Mouse (Mus musculus) left cerebral cortex, adult 2 months (tissue): ENCODE measurements around the gene Sult2a1. TPM values are rescaled to one million over a fixed set of nuclear protein-coding genes. Genes with fewer than 3 reads are reported as not detected.
"Not testable (repeated sequence)": the region's sequence is repeated elsewhere in the genome, so short reads cannot be mapped to it uniquely, and the experiment has no call there.

ENCODE experiments used
- DNase-seq, 2 experiments: peaks; one replicate each; pipeline ENCODE4 v3.0.0; 2021 to 2022; ENCODE audit warnings: low spot score in 2 of 2, mixed read lengths in 1 of 2; ENCODE audit errors: extremely low spot score in 1 of 2
- H3K27ac ChIP-seq: fragments of 200-600 bp; 2 replicates; pipeline ENCODE4 v1.8.1; 2022
- H3K4me3 ChIP-seq: fragments of 200-600 bp; 2 replicates; pipeline ENCODE4 v1.8.1; 2022
- CTCF ChIP-seq: fragments of 200-600 bp; IDR thresholded peaks from 2 replicates; pipeline ENCODE4 v1.8.1; 2022; ENCODE audit warnings: antibody characterized with exemption, mild to moderate bottlenecking, moderate library complexity
- intact Hi-C: fragments of 180-260 bp; cut with DNase I; formaldehyde crosslinking; loops from one replicate; pipeline ENCODE4 v1.15.1; 2025
- long read RNA-seq, 2 experiments: library from polyadenylated mRNA; stranded (forward); transcript quantifications; one replicate each; pipeline ENCODE4 v2.0.0; 2021; ENCODE audit warnings: borderline mapping rate in 2 of 2
- total RNA-seq, 2 experiments: library from RNA; stranded (reverse); gene quantifications; 2 replicates each; pipeline ENCODE4 v1.2.3; 2021

Sult2a1 gene
- not detected for total RNA-seq
- long read RNA-seq, experiment 1 = 0 reads
- long read RNA-seq, experiment 2 = 0 reads

DNA sequence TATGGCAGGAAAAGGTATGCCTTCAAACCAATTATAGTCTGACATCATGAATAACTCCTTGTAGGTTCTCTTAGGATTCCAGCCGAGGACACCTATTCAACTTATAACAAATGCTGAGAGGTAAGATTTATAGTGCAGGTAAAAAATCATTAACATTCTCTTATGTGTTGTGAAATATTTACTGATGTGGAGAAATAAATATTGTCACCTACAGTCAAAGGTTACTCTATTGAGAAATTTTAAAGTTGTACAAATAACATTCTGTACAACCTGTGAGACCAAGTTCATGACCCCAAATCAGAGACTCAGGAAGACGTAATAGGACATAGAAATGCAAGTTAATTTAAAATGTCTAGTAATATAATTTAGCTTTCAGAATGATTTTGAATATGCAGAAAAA is at the start of gene Sult2a1:
Gene Sult2a1, minus strand, starts transcription at position 101 of the 400 bp plus-strand sequence.
- H3K27ac ChIP-seq, intact Hi-C loops, DNase-seq, H3K4me3 ChIP-seq: not testable (repeated sequence)

- DNase-seq = no peak
- no peak overlapping the region for H3K27ac ChIP-seq
- intact Hi-C loops = no loop called here
- H3K4me3 ChIP-seq = no peak overlapping the region
- no peak for TF ChIP-seq CTCF
These were observed 23.3 kb downstream of the Sult2a1 start for GRCm38 (mm10) chr7:13813913-13814312.

Other genes starting within 250 kb of the Sult2a1 start
- gene Sult2a5, start 213.4 kb downstream of the Sult2a1 start, total RNA-seq = not detected
- gene Sult2a2, start 103.9 kb downstream of the Sult2a1 start, total RNA-seq = not detected
- gene Sult2a4, start 152.2 kb upstream of the Sult2a1 start, total RNA-seq = not detected